Mouse (Mus musculus): ENCODE results near the gene Tex14.

DNA sequence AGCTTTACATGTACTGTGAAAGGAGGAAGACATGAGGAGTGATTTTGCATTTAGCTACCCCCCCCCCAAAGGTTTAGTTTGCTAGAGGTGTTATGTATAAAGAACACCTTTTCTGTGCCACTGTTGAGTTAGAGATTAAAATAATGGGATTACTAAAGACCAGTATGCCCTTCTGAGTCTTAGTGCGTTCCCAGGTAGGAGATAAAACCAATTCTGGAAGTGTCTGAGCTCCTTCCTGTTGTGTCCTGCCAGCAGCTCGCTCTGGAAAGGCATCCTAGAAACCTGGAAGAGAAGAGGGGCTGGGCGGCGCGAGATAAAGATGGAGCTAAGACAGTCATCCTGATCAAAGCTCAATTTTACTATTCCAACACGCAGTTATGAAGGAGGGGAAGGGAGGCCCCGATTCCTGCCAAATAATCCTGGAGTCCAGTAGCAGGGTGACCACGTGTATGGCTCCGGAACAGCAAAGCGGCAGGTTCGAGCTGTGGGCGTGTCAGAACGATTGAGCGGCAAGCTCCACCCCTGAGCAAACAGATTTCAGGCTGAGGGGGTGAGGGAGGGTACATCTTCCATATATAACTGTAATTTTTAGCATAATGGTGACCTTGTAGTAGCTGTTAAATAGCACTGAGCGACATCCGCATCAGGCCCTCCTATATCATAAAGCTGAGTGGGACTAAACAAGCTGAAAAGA, 40.0 kb downstream of the Tex14 start:
- TF ChIP-seq CTCF (IDR thresholded peaks at IDR 0.05; ENCODE audit: extremely low read depth, insufficient read depth, low read length) (no peak), POLR2A (IDR thresholded peaks at IDR 0.05; ENCODE audit: extremely low read depth, insufficient read depth, low read length) (no peak)

Data from cortical plate, adult 2 months (tissue).